Mouse (Mus musculus) small intestine, adult 2 months (tissue): Measurements from ENCODE around the gene Mapk8ip2.

Experiments used
- CTCF ChIP-seq: fragments of 200-500 bp; IDR thresholded peaks from 2 replicates; pipeline ENCODE4 v1.5.1; 2012; ENCODE audit warnings: low read depth, mild to moderate bottlenecking, control low read depth, inconsistent platforms, low read length, moderate library complexity, mixed read lengths; ENCODE audit not compliant: insufficient replicate concordance, insufficient read length; ENCODE audit errors: extremely low read depth
- POLR2A ChIP-seq: fragments of 200-500 bp; IDR thresholded peaks from 2 replicates; pipeline ENCODE4 v1.6.1; 2012; ENCODE audit warnings: low read depth, mild to moderate bottlenecking, control low read depth, inconsistent platforms, low read length, moderate library complexity

DNA sequence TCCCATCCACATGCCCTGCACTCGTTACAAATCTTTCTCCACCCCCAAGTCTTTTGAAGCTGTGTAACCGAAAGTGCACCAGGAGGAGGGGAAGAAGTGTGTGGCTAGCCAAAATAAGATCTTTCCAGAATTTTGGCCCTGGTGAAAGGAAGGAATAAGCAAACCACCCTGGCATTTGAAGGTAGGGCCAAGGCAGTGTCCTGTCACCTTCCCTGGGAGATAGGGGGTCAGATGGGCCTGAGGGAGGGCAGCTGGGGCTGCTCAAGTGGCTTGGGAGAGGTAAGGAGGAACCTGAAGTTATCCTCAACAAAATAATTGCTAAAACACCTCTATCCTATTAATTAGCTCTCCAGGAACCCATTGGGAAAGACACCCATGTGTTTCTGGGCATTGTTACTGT lies 43.1 kb downstream of the Mapk8ip2 start:
- TF ChIP-seq CTCF: no peak
- TF ChIP-seq POLR2A: no peak
